Mouse (Mus musculus): Measurements from ENCODE around the gene Bzw1.

Bzw1 gene

DNA sequence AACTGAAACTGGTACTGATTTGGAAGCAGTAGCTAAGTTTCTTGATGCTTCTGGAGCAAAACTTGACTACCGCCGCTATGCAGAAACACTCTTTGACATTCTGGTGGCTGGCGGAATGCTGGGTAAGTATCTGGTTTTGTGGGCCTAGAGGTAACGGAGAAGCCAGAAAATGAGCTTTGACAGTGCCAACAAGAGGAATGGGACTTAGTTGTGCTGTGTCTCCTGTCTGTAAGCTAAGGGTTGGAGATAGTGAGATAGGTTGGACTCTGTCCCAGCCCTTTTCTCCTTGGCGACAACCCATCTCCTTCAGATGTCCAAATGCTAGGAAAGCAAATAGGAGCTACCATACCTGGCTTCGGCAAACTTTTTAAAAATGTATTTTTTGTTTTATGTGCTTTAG is 5.0 kb downstream of the Bzw1 start:
- no peak for DNase-seq

DNA sequence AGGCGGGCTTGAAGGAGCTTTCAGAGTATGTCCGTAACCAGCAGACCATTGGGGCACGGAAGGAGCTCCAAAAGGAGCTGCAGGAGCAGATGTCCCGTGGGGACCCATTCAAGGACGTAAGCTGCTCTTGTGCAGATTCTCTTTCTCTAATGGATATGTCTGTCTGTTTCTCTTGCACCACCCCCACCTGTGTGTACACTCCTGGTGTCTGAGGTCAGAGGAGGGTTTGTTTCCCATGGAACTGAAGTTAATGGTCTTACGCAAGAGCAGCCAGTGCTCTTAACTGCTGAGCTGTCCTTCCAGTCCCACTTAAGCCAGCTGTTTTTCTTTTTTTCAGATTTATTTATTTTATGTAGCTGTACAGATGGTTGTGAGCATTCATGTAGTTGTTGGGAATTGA is 8.7 kb downstream of the Bzw1 start:
- peak in 1 of 2 experiments; percentile 45 for DNase-seq

DNA sequence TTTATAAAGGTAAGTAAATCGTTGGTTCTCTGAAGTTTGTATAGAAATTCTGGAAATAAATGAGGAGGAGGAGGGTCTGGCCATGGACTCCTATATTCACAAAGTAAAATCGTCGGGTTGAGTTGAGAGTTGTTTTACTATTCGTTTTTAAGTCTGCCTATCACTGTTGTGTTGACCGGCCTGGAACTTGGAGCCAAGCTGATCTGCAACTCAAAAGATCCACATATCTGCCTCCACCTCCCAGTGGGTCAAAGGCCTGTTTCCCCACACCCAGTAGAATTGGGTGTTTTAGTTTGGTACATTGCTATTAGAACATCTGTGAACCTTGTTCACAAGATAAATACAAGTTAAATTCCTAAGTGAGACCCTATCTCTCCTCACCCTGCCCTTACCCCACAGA is 11.0 kb downstream of the Bzw1 start:
- DNase-seq, result no peak

DNA sequence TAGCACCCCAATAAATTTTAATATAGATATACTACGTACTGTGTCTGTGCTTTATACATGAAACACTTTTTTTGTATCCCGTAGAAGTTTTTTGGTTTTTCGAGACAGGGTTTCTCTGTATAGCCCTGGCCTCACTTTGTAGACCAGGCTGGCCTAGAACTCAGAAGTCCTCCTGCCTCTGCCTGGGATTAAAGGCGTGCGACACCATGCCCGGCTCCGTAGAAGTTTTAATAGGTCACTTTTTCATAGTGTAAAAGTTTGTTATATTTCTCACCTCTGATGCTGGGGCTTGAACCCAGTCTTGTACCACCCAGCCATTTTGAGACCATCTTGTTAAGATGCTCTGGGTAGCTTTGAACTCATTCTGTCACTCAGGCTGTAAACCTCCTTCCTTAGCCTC is 14.6 kb downstream of the Bzw1 start:
- DNase-seq, result no peak

DNA sequence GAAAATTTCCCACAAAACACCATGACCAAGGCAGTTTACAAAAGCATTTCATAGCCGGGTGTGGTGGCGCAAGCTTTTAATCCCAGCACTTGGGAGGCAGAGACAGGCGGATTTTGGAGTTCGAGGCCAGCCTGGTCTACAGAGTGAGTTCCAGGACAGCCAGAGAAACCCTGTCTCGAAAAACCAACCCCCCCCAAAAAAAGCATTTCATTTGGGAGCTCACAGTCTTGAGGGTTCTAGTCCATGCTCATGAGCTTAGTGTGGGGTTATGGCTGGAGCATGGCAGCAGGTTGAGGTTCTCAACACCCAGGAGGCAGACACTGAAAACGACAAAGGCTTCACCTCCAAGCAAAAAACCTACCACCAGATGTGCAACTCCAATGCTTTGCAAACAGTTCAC is 15.4 kb downstream of the Bzw1 start:
- DNase-seq, result no peak

DNA sequence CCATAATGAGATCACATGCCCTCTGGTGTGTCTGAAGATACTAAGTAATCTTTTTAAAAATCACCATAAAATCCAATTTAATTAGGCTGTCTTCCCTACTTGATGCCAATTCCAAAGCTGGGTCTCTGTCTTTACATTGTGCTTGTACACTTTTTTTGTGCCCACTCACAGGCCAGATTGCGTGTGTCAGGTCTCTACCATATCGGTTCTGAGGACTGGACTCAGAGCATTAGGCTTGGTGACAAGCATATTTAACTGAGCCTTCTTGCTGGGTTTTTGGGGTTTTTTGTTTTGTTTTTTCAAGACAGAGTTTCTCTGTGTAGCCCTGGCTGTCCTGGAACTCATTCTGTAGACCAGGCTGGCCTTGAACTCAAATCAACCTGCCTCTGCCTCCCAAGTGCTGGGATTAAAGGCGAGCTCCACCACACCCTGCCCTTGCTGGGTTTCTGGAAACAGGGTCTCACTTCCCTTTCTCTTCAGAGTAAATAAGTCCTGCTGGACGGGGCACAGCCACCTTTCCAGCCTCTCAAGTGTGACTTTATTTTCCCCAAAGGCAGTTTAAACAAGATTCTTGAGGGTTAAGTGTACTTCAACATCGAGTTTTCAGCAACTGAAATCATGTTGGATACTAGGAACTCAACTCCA is 17.0 kb downstream of the Bzw1 start:
- DNase-seq, result no peak

DNA sequence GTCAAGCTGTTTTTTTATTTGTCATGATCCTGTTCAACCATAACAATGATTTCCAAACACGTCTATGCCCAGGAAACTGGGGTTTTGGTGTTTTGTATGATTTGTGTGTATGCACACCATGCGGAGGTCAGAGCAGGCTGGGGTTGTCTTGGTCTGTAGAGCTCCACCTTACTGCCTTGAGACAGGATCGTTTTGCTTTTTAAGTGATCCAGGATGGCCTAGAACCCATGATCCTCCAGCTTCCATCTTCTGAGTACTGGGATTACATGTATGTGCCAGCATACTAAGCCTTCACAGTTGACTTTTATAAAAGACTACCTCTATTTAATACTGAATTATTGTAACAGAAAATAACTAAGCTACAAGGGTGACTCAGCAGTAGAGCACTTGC is 17.5 kb downstream of the Bzw1 start:
- no peak for DNase-seq

DNA sequence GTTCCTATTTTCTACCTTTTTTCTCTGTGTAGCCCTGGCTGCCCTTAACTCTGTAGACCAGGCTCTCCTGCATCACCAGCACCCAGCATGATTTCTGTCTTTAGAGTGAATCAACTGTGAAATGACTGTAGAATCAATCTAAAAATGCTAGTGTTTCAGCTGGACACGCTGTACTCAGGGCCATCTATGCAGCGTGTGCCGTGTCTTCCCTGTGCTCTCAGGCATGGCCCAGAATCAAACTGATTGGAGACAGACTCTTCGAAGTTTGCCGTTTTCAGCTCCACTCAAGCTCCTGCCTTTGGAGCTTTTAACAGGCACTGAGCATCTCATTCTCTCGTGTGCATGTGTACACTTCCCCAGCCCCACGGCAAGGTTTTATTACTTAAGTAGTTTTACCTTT is 18.1 kb downstream of the Bzw1 start:
- DNase-seq, result no peak

DNA sequence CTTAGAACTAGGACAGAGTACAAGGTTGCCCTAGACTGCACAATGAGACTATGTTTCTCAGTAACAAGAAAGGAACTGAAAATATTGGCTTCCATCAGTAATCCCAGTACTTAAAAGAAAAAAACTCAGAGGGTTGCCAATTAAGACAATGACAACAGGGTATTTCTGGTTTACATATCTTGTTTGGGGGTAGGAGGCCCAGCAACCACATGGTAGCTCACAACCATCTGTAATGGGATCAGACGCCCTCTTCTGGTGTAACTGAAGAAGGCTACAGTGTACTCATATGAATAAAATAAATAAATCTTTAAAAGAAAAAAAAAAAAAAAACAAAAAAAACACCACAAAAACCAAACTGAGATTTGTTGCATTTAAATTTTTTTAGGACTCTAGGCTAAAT is 22.7 kb downstream of the Bzw1 start:
- DNase-seq, result no peak

DNA sequence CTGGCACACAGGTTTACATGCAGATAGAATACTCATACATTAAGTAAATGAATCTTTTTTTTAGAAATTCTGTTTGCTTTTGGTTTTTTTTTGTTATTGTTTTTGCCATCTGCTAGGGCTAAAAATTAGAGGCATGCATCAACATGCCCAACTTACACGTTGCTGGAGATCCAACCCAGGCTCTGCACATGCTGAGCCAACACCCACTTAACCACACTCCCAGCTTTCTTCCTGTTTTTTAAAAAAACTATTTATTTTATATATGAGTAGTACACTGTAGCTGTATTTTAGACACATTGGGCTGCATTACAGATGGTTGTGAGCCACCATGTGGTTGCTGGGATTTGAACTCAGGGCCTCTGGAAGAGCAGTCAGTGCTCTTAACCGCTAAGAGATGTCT is 23.4 kb downstream of the Bzw1 start:
- no peak for DNase-seq

DNA sequence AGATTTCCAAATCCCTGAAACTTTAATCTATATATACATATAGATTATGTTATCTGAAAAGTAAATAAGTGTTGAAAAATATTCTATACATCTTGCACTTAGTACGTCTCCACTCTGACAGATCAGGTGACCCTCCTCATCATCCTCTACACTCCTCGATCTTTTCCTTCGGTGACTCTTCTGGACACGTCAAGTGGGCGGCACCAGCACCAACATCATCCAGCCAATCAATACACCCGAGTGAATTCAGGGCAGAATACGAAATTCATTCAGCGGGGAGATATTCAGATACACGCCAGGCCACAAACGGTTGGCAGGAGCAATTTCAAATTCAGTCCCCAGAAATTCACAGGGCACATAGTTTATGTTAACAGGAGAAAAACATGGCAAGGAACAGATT is 27.3 kb downstream of the Bzw1 start:
- DNase-seq, result no peak

DNA sequence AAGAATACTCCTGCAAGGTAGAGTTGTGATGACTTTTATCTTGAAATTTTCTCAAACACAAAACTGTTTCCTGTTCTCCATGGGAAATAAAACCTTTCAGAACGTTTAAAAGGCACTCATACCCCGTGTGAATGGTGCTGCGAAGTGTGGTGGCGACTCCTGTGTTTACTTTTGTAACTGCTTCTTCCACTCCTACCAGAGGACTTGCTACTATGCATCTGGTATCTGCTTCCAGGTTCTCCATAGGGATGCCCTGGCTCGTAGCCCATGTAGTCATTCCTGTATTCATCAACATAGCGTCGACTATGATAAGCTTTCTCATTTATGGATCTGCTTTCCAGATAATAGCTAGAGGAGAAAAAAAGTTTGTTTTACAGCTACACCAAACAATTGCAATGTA is 28.3 kb downstream of the Bzw1 start:
- DNase-seq, result no peak

DNA sequence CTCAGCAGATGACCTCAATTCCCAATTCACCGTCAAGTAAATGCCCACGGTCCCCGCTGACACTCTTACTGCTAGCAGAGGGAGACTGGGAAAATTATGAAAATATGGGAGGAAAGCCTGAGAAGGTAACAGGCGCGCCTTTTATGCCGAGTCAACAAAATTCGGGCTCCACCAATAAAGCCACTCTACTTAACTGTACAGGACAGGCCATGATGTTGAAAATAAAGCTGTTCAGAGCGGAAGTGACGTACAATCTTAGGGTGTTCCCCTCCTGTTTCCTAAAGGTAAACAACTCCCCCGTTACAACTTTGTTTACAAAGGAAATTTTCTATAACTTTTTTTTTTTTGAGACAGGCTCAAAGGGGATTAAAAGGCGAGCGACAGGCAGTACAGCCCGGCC is 30.2 kb downstream of the Bzw1 start:
- DNase-seq, result peak; percentile 45 to 81

DNA sequence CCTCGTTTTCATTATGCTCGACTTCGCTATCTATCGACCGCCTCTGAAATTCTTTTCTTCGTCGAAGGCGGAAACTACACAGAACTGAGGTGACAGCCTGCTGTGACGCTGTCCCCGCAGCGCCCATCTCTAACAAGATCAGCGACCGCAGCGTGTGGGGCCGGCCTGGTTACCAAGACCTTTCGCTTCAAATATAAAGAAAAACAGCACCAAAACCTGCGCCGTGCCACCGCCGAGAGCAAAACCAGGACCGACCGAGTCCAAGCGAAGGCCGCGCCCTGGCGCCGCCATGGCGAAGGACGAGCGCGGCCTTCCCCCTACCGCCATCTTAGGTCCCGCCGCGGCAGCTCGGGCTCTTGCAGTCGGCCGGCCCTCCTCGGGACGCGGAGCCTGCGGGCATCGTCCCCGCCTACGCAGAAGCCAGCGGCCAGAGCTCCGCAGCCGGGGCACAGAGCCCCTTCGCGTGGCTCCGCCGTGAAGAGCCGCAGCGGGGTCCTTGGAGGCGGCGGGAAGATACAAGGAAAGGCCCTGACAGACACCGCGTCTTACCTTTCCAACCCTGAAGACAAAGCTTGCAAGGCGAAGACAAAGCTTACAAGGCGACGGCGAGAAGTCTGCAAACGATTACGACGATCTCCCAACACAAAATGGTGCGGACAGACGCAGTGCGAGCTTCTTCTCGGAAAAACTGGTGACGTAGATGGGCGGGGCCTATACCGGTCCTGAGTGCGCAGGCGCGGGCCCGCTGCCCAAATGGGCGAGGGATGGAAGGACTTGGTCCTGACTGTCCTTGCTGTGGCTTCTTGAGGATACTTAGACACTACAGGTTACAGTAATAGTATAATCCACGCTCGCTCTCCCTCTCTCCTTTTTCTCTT is 30.9 kb downstream of the Bzw1 start, which contains the start of gene Clk1:
TSS of gene Clk1 (minus strand) at position 696 of the 878 bp plus-strand sequence.
- peak; percentile 97 to 98 for DNase-seq

DNA sequence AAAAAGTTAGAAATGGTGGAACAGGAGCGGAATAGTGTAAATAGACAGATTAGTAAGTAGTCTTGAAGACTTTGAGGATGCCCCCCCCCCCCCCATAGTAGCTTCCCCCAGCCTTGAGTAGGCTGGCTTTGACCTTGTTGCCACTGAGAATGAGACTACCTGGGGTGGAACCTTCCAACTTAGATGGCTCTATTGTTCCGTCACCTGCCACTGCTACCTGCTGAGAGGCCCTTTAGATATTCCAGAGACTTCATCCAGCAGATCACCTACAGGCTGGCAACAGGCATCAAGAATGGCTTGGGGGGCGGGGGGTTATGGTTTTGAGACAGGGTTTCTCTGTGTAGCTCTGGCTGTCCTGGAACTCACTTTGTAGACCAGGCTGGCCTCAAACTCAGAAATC is 31.9 kb downstream of the Bzw1 start:
- no peak for DNase-seq

DNA sequence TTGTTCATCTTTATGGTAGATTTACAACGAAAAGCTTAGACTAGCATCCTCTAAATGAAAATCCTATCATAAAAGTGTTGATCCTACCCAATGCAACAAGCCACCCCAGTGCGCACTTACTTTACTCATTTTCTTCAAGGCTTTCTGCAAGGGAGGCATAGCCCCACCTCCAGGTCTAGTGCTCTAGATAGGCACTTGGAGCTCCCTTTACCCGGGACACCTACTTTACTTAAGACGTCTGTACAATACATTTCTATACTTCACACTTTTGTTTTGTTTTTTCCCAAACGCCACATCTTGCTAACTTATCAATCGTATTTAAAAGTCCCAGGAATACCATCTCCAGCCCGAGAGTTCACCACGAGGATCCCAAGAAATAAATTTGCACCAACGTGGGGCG is 52.0 kb downstream of the Bzw1 start:
- DNase-seq, result no peak

DNA sequence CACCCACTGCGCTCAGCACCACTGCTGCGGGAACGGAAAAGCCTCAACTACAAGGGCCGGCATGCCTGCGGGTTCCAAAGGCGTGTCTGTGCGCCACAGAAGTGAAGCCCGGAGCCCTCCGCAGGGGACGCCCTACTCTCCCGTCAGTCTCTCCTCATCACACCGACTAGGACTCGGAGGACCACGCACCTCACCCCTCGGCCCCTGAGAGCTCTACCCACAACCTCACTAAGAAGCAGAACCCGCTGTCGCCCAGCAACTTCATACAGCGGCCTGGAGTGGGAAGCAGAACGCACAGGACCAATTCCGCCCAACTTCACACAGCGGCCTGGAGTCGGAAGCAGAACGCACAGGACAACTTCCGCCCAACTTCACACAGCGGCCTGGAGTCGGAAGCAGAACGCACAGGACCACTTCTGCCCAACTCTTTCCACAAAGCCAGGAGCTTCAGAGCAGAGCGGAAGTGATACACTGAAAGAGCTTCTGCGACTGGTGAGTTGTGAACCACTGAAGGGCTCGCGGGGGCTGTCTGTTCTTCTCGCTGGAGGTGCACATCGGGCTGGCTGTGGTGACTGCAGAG is 52.5 kb downstream of the Bzw1 start, which contains the start of the genes Nif3l1 and Ppil3:
TSS of gene Nif3l1 (plus strand) at position 9 of the 580 bp plus-strand sequence.
TSS of gene Ppil3 (minus strand) at position 344 of the 580 bp plus-strand sequence.
- peak; percentile 88 to 89 for DNase-seq

DNA sequence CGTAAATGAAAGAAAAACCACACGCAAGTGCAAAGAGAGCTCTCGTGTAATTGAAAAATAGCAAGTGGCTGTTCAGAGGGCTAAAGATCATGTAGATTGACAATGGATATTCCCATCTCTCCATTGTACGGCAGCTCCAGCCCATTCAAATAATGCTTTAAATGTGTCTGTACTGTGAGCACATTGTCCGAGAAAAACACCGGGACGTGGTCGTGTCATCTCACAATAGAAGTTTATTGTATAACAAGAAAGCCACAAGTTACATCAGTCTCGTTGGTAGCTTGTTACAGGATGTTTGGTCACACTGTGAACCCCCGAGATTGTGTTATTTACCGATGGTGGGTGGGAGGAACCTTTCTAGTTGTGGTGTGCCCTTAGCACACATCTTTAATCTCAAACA is 53.2 kb downstream of the Bzw1 start:
- no peak for DNase-seq

DNA sequence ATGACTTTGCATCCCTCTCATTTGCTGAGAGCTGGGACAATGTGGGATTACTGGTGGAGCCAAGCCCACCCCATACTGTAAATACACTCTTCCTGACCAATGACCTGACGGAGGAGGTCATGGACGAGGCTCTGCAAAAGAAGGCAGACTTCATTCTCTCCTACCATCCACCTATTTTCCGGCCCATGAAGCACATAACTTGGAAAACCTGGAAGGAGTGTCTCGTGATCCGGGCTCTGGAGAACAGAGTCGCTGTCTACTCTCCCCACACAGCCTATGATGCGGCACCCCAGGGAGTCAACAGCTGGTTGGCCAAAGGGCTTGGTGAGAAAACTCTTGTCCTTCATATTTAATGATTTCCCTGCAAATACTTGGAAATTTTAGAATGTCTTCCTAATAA is 55.1 kb downstream of the Bzw1 start:
- DNase-seq, result no peak

DNA sequence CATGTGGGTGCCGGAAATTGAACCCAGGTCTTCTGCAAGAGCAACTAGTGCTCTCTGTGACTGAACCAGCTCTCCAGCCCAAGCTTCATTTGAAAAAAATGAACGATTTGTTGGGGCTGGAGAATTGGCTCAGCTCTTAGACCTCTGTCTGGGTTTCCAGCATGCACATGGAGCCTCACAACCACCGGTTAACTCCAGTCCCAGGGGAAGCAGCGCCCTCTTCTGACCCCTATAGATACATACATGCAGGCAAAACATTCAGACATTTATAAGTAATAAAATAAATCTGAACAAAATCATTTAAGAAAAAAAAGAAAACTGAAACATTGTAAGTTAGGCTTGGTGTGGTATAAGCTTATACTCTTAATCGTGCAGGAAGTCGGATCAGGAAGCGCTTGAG is 55.7 kb downstream of the Bzw1 start:
- DNase-seq, result no peak

DNA sequence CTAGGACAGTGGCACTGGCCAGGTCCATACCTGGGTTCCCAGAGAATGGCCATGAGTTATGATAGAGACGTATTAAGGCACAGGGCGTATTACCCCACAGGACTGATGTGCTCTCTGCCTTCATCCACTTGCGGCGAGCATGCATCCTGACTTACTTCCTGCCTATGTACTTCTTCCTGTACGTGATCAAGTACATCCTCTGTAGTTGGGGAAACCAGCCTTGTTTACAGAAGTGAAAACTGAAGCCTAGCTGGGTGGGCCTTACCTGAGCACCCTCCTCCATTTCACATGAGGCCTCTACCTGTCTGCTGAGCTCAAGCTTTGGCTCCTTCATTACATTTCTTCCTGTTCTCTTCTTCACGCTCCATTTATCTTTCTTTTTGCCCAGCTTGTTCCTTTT is 61.6 kb downstream of the Bzw1 start:
- DNase-seq, result no peak
